Mouse (Mus musculus): Measurements from ENCODE around the gene Ttc23.

The Ttc23 gene

DNA sequence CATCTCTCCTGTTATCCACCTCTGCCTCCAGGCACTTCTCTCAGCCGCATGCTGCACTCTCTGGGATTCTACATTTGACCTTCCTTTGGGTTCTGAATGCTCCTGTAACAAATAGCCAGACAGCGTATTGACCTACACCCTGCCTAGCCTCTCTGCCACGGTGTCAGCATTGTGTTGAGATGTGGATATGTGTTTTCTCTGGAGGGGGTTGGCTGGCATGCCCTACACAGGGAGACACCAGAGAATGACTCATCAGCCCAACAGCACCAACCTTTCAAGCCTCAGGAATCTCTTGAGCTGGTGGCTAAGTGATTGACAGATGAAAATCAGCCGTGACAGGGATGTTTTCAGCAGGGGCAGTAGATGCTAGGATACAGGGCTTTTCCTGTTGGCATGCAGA, 153.8 kb downstream of the Ttc23 start:
- DNase-seq (ENCODE audit: extremely low read depth, low read depth) = no peak

DNA sequence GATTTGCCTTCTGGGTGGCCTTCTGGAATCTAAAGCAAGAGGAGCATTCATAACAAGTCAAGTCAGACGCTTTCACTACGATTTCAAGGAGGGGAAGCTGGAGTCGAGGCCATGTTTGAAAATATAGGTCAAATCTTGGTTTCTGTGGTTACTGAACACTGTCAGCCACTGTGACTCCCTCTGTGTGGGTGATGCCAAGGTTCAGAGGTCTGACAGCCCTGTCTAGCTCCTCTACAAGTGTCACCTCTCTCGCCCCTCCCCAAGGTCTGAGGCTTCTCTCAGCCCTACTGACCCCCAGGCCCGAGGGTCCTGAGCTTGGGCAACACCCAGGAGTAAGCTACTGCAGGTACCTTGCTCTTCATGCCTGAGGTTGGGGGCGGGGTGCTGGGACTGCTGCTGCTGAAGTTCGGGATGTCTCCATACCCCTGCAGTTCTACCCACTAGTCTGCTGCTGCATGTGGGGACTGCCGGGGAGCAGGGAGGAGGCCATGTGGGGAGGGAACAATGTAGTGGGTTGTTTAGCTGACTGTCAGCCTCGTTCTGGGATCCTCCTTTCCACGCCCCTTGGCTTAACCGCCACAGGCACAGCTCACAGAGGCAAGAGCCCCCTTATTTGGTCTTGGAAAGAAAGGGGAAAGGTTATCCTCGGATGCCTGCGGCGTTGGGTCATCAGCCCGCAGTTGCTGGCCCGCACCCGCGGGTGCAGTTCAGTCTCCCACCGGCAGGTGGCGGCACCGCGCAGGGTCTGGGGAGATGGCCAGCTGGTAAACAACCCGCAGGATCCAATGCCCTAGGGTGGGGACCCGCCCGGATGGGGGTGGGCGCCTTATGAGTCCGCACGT, 156.0 kb downstream of the Ttc23 start:
- DNase-seq (ENCODE audit: extremely low read depth, low read depth) = no peak

DNA sequence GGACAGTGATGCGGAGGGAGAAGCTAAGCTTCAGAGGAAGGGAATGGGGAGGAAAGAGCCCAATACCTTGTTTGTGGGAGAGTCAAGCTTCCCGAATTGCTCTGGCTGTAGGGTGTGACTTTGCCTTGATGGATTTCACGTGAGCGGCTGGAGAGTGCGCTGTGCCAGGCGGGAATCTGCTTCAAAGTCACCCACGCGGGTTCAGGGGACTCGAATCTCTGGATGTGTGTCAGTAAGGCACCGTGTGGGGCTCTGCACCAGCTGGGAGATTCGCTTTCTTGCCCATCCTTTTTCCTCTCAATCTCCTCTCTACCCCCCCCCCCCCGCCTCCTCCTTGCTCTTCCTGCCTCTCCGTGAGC, 156.6 kb downstream of the Ttc23 start:
- DNase-seq (ENCODE audit: extremely low read depth, low read depth) = no peak

All from MEL-GATA-1-ER (cell line).